Comparison of ENCODE assay signal across 9 mouse cellular contexts in genomic region chr7:47015390-47016065, GRCm38 (mm10). TPM values are rescaled to one million over a fixed set of nuclear protein-coding genes. Genes with fewer than 3 reads are reported as not detected.
DNase-seq lines count a peak whose midpoint lies in the region; ATAC-seq and TF ChIP-seq lines count a peak whose summit lies in the region.
"Had no signal": no experiment of that assay in that cellular context is flagged by ENCODE, and none has a peak within 500 bp of the region (broad histone marks: within the 10 kb centered on the region; RNA-seq: fewer than 3 reads in every experiment).

No protein-coding gene starts in this region.

- H3K27me3 ChIP-seq in embryonic facial prominence, embryonic 14.5 days (replicated peaks; ENCODE audit: control insufficient read depth, insufficient read depth, low read length), result no peaks in the 10 kb centered on the region
- H3K27me3 ChIP-seq in limb, embryonic 14.5 days (ENCODE audit: control insufficient read depth, insufficient read depth, low read length), result no peaks in the 10 kb centered on the region
- no peaks in the 10 kb centered on the region for H3K27me3 ChIP-seq in midbrain, embryonic 16.5 days (ENCODE audit: control insufficient read depth, insufficient read depth, low read depth, low read length)
- H3K27me3 ChIP-seq in spleen, adult 2 months (ENCODE audit: control insufficient read depth, insufficient read depth, low read length), result no peaks in the 10 kb centered on the region

- 5% methylated on average over 6 of the region's 6 CpGs for WGBS in embryonic facial prominence, embryonic 14.5 days
- WGBS in limb, embryonic 14.5 days, result 9% methylated on average over 6 of the region's 6 CpGs
- WGBS in midbrain, embryonic 16.5 days, result 10% methylated on average over 6 of the region's 6 CpGs
- WGBS in spleen, adult 2 months, result 9% methylated on average over 6 of the region's 6 CpGs

- TF ChIP-seq POLR2A in limb, embryonic 14.5 days (IDR thresholded peaks at IDR 0.05; ENCODE audit: borderline replicate concordance, extremely low read depth, insufficient read depth, insufficient read length), result no peak
- no peak for TF ChIP-seq POLR2A in spleen, adult 2 months (IDR thresholded peaks at IDR 0.05; ENCODE audit: low read depth, low read length)

- peak; percentile 88 for DNase-seq in 3134 (ENCODE audit: extremely low read depth, insufficient read length, low spot score)
- DNase-seq in adrenal gland, postnatal 36 days, result peak; percentile 87 to 93
- peak; percentile 92 for DNase-seq in embryonic facial prominence, embryonic 14.5 days (ENCODE audit: low spot score)
- peak; percentile 93 for DNase-seq in heart, adult 8-10 months (ENCODE audit: low spot score)
- DNase-seq in kidney, adult 8-10 months, result peak; percentile 90 to 93
- DNase-seq in limb, embryonic 14.5 days (ENCODE audit: low spot score), result peak; percentile 88
- peak in 1 of 2 experiments; percentile 68 for DNase-seq in spleen, adult 2 months (ENCODE audit: low read depth in 1 of 2, low spot score in 2 of 2)

- no peaks in the 10 kb centered on the region for H3K9me3 ChIP-seq in embryonic facial prominence, embryonic 14.5 days (ENCODE audit: control insufficient read depth, low read length)
- no peaks in the 10 kb centered on the region for H3K9me3 ChIP-seq in limb, embryonic 14.5 days (ENCODE audit: control insufficient read depth, low read length)
- H3K9me3 ChIP-seq in midbrain, embryonic 16.5 days (replicated peaks; ENCODE audit: control insufficient read depth, low read length, poor library complexity, severe bottlenecking), result no peaks in the 10 kb centered on the region

- H3K9ac ChIP-seq in embryonic facial prominence, embryonic 14.5 days (ENCODE audit: low read depth, low read length), result no peak overlapping the region
- no peak overlapping the region for H3K9ac ChIP-seq in limb, embryonic 14.5 days (ENCODE audit: low read depth, low read length, severe bottlenecking)
- H3K9ac ChIP-seq in midbrain, embryonic 16.5 days (ENCODE audit: low read depth, low read length), result peak overlapping the region; percentile 57; the same call in 1 of the 2 replicates

- no peak overlapping the region; the same call in 1 of the 2 replicates for H3K27ac ChIP-seq in embryonic facial prominence, embryonic 14.5 days (replicated peaks; ENCODE audit: low read depth, low read length)
- H3K27ac ChIP-seq in limb, embryonic 14.5 days (replicated peaks; ENCODE audit: low read depth, low read length), result peak overlapping the region; percentile 52; the same call in 1 of the 2 replicates
- H3K27ac ChIP-seq in midbrain, embryonic 16.5 days (ENCODE audit: low read length), result no peak overlapping the region
- H3K27ac ChIP-seq in spleen, adult 2 months (ENCODE audit: insufficient read depth, low read length), result peak overlapping the region; percentile 26; the same call in 1 of the 2 replicates

- H3K4me2 ChIP-seq in embryonic facial prominence, embryonic 14.5 days (ENCODE audit: low read depth, low read length), result peak overlapping the region; percentile 47
- peak overlapping the region; percentile 31 for H3K4me2 ChIP-seq in limb, embryonic 14.5 days (replicated peaks; ENCODE audit: low read depth, low read length, severe bottlenecking)
- H3K4me2 ChIP-seq in midbrain, embryonic 16.5 days (ENCODE audit: low read length), result peak overlapping the region; percentile 64

- no peaks in the 10 kb centered on the region for H3K4me1 ChIP-seq in embryonic facial prominence, embryonic 14.5 days (ENCODE audit: control insufficient read depth, insufficient read depth, low read length)
- H3K4me1 ChIP-seq in limb, embryonic 14.5 days (ENCODE audit: control insufficient read depth, insufficient read depth, low read length), result peaks cover 8% of the 10 kb centered on the region
- peaks cover 3% of the 10 kb centered on the region; the same call in 1 of the 2 replicates for H3K4me1 ChIP-seq in midbrain, embryonic 16.5 days (ENCODE audit: control insufficient read depth, insufficient read depth, low read length)
- peaks cover 20% of the 10 kb centered on the region for H3K4me1 ChIP-seq in spleen, adult 2 months (ENCODE audit: control insufficient read depth, insufficient read depth, insufficient read length)

- no peaks in the 10 kb centered on the region for H3K36me3 ChIP-seq in embryonic facial prominence, embryonic 14.5 days (ENCODE audit: control insufficient read depth, insufficient read depth, low read length)
- H3K36me3 ChIP-seq in limb, embryonic 14.5 days (ENCODE audit: control insufficient read depth, insufficient read depth, low read length), result no peaks in the 10 kb centered on the region
- no peaks in the 10 kb centered on the region for H3K36me3 ChIP-seq in midbrain, embryonic 16.5 days (ENCODE audit: control insufficient read depth, insufficient read depth, low read length)
- H3K36me3 ChIP-seq in spleen, adult 2 months (ENCODE audit: control insufficient read depth, insufficient read depth, low read length), result no peaks in the 10 kb centered on the region

- H3K4me3 ChIP-seq in embryonic facial prominence, embryonic 14.5 days (ENCODE audit: low read depth, low read length), result peak overlapping the region; percentile 3; the same call in 1 of the 2 replicates
- 0 out of 2 replicates have a peak overlapping the region, but pooled peaks have one; percentile 2 for H3K4me3 ChIP-seq in limb, embryonic 14.5 days (replicated peaks; ENCODE audit: low read length)
- peak overlapping the region; percentile 32 for H3K4me3 ChIP-seq in midbrain, embryonic 16.5 days (ENCODE audit: low read depth, low read length)
- no peak overlapping the region for H3K4me3 ChIP-seq in spleen, adult 2 months (ENCODE audit: extremely low read depth, insufficient read depth, insufficient read length)

- TF ChIP-seq CTCF in spleen, adult 2 months (IDR thresholded peaks at IDR 0.05; ENCODE audit: extremely low read depth, insufficient read depth, insufficient read length, insufficient replicate concordance), result peak; percentile 17; the same call in 1 of the 2 replicates

- peak; percentile 99 for ATAC-seq in embryonic facial prominence, embryonic 14.5 days (ENCODE audit: low read depth)
- peak; percentile 94 for ATAC-seq in limb, embryonic 14.5 days (ENCODE audit: low FRiP score, low read depth)
- ATAC-seq in midbrain, embryonic 16.5 days, result peak; percentile 93

RNA-seq across cellular contexts. Expression of gene Spty2d1, which starts 7.3 kb away (rescaled TPM):
- total RNA-seq in adrenal gland, postnatal 36 days (2021), result 10 to 100 TPM; 20.4 to 34.9 TPM
- 22.1 and 23.1 TPM in 2 replicates for polyA plus RNA-seq in embryonic facial prominence, embryonic 14.5 days (2014; fragmentation: Nextera tagmentation; extraction: Ambion mirVana)
- 1 to 10 TPM; 5.7 to 6.4 (median 6.2) TPM for total RNA-seq in heart, adult 8-10 months (2022)
- polyA plus RNA-seq in limb, embryonic 14.5 days (2012; rRNA removed), result 12.5 and 12.8 TPM in 2 replicates
- 19.6 and 20.6 TPM in 2 replicates for polyA plus RNA-seq in limb, embryonic 14.5 days (2014; fragmentation: Nextera tagmentation; extraction: Ambion mirVana)
- polyA plus RNA-seq in midbrain, embryonic 16.5 days (2015; fragmentation: Nextera tagmentation; extraction: Ambion mirVana), result 7.4 and 8.5 TPM in 2 replicates
- polyA plus RNA-seq in spleen, adult 2 months (2012; rRNA removed), result 3.8 and 4.9 TPM in 2 replicates

RNA-seq across cellular contexts. Expression of gene Gm9999, which starts 32.1 kb away (rescaled TPM):
- total RNA-seq in adrenal gland, postnatal 36 days (2021), result not detected
- polyA plus RNA-seq in embryonic facial prominence, embryonic 14.5 days (2014; fragmentation: Nextera tagmentation; extraction: Ambion mirVana), result not detected in 2 replicates
- total RNA-seq in heart, adult 8-10 months (2022), result not detected
- not detected in 2 replicates for polyA plus RNA-seq in limb, embryonic 14.5 days (2012; rRNA removed)
- polyA plus RNA-seq in limb, embryonic 14.5 days (2014; fragmentation: Nextera tagmentation; extraction: Ambion mirVana), result not detected in 2 replicates
- polyA plus RNA-seq in midbrain, embryonic 16.5 days (2015; fragmentation: Nextera tagmentation; extraction: Ambion mirVana), result not detected in 2 replicates
- polyA plus RNA-seq in spleen, adult 2 months (2012; rRNA removed), result not detected in 2 replicates
- polyA plus RNA-seq: C2C12 had no signal

RNA-seq across cellular contexts. Expression of gene Tmem86a, which starts 34.9 kb away (rescaled TPM):
- 10 to 100 TPM; 21.8 to 38.1 TPM for total RNA-seq in adrenal gland, postnatal 36 days (2021)
- polyA plus RNA-seq in embryonic facial prominence, embryonic 14.5 days (2014; fragmentation: Nextera tagmentation; extraction: Ambion mirVana), result 19.6 and 25.9 TPM in 2 replicates
- 10 to 100 TPM; 20.6 to 33.5 (median 24.9) TPM for total RNA-seq in heart, adult 8-10 months (2022)
- polyA plus RNA-seq in limb, embryonic 14.5 days (2012; rRNA removed), result 20.6 and 30.0 TPM in 2 replicates
- polyA plus RNA-seq in limb, embryonic 14.5 days (2014; fragmentation: Nextera tagmentation; extraction: Ambion mirVana), result 21.0 and 24.1 TPM in 2 replicates
- polyA plus RNA-seq in midbrain, embryonic 16.5 days (2015; fragmentation: Nextera tagmentation; extraction: Ambion mirVana), result 22.9 and 24.1 TPM in 2 replicates
- polyA plus RNA-seq in spleen, adult 2 months (2012; rRNA removed), result 57.1 and 60.7 TPM in 2 replicates

RNA-seq across cellular contexts. Expression of gene Uevld, which starts 57.2 kb away (rescaled TPM):
- total RNA-seq in adrenal gland, postnatal 36 days (2021), result 10 to 100 TPM; 16.8 to 21.9 TPM
- polyA plus RNA-seq in embryonic facial prominence, embryonic 14.5 days (2014; fragmentation: Nextera tagmentation; extraction: Ambion mirVana), result 9.7 and 11.0 TPM in 2 replicates
- total RNA-seq in heart, adult 8-10 months (2022), result 10 to 100 TPM; 10.1 to 14.9 (median 12.7) TPM
- polyA plus RNA-seq in limb, embryonic 14.5 days (2012; rRNA removed), result 9.4 and 10.2 TPM in 2 replicates
- polyA plus RNA-seq in limb, embryonic 14.5 days (2014; fragmentation: Nextera tagmentation; extraction: Ambion mirVana), result 10.0 and 12.5 TPM in 2 replicates
- 5.3 and 6.0 TPM in 2 replicates for polyA plus RNA-seq in midbrain, embryonic 16.5 days (2015; fragmentation: Nextera tagmentation; extraction: Ambion mirVana)
- polyA plus RNA-seq in spleen, adult 2 months (2012; rRNA removed), result 1.00 and 1.3 TPM in 2 replicates

Comparison
In these comparisons a context has a peak if more than half of its experiments do, and no peak if none do; other contexts are left out.
1. H3K27ac ChIP-seq: peak in limb, embryonic 14.5 days (single experiment) and spleen, adult 2 months (single experiment); none in embryonic facial prominence, embryonic 14.5 days (single experiment) and midbrain, embryonic 16.5 days (single experiment).
2. Peak in every context shown above with its lines, with median percentiles within 50 percentile points of each other: ATAC-seq and H3K4me2 ChIP-seq.